Mouse (Mus musculus): ENCODE results near the gene Rabep1. TPM values are rescaled to one million over a fixed set of nuclear protein-coding genes. Genes with fewer than 3 reads are reported as not detected.
"Not testable (repeated sequence)": the region's sequence is repeated elsewhere in the genome, so short reads cannot be mapped to it uniquely, and the experiment has no call there.

The Rabep1 gene
- polyA plus RNA-seq, 1 experiment from 2014 or later: 25.7 TPM

DNA sequence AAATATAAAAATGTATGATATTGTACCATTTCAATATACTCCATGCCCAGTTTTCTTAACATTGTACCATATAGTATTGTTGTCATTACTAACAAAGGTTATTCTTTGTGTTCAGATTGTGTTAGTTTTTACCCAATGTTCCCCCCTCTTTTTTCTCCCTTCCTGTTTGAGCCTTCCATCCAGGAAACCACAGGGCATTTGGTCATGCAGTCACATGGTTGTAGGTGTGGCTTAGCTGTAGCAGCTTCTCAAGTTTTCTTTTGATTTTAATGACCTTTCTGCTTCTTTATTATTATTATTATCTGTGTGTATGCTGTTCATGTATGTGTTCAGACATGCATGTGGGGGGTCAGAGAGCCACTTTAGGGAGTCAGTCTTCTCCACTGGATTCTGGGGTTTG lies 47.0 kb downstream of the Rabep1 start:
- ATAC-seq (replicated peaks; ENCODE audit: low FRiP score) (no peak), DNase-seq (ENCODE audit: low spot score) (no peak)
- peaks cover 2% of the 10 kb centered on the region; the same call in 1 of the 2 replicates for H3K9me3 ChIP-seq (ENCODE audit: control insufficient read depth, low read length)
- H3K36me3 ChIP-seq (ENCODE audit: control insufficient read depth, insufficient read depth, low read length): peaks cover 30% of the 10 kb centered on the region
- H3K4me2 ChIP-seq: no peak overlapping the region
- no peak overlapping the region for H3K4me3 ChIP-seq (ENCODE audit: low read depth, low read length)
- H3K27ac ChIP-seq (ENCODE audit: low read depth, low read length): no peak overlapping the region
- no peak overlapping the region for H3K9ac ChIP-seq (ENCODE audit: low read depth, low read length)
- no peaks in the 10 kb centered on the region for H3K27me3 ChIP-seq (replicated peaks; ENCODE audit: control insufficient read depth, insufficient read depth, low read length)
- no peaks in the 10 kb centered on the region for H3K4me1 ChIP-seq (replicated peaks; ENCODE audit: control insufficient read depth, insufficient read depth, low read length)

GRCm38 (mm10) chr11:70897680-70898079 lies 53.1 kb downstream of the Rabep1 start:
- Histone ChIP-seq H3K9me3 (ENCODE audit: control insufficient read depth, low read length) (peaks cover 2% of the 10 kb centered on the region; the same call in 1 of the 2 replicates), H3K4me1 (replicated peaks; ENCODE audit: control insufficient read depth, insufficient read depth, low read length) (no peaks in the 10 kb centered on the region), H3K36me3 (ENCODE audit: control insufficient read depth, insufficient read depth, low read length) (peaks cover 23% of the 10 kb centered on the region), H3K27ac (ENCODE audit: low read depth, low read length) (no peak overlapping the region), H3K27me3 (replicated peaks; ENCODE audit: control insufficient read depth, insufficient read depth, low read length) (no peaks in the 10 kb centered on the region), H3K4me3 (ENCODE audit: low read depth, low read length) (no peak overlapping the region), H3K9ac (ENCODE audit: low read depth, low read length) (no peak overlapping the region), H3K4me2 (no peak overlapping the region)
- ATAC-seq (replicated peaks; ENCODE audit: low FRiP score): no peak
- DNase-seq (ENCODE audit: low spot score): no peak
- 77% methylated on average over 3 of the region's 3 CpGs for WGBS

GRCm38 (mm10) chr11:70898182-70898581 lies 53.6 kb downstream of the Rabep1 start:
- not testable (repeated sequence) for H3K4me1 ChIP-seq (replicated peaks; ENCODE audit: control insufficient read depth, insufficient read depth, low read length); H3K4me2 ChIP-seq; H3K27me3 ChIP-seq (replicated peaks; ENCODE audit: control insufficient read depth, insufficient read depth, low read length); H3K9ac ChIP-seq (ENCODE audit: low read depth, low read length); H3K4me3 ChIP-seq (ENCODE audit: low read depth, low read length); DNase-seq (ENCODE audit: low spot score); H3K27ac ChIP-seq (ENCODE audit: low read depth, low read length); H3K9me3 ChIP-seq (ENCODE audit: control insufficient read depth, low read length); ATAC-seq (replicated peaks; ENCODE audit: low FRiP score)
- 89% methylated on average over 5 of the region's 5 CpGs for WGBS
- peaks cover 23% of the 10 kb centered on the region for H3K36me3 ChIP-seq (ENCODE audit: control insufficient read depth, insufficient read depth, low read length)

DNA sequence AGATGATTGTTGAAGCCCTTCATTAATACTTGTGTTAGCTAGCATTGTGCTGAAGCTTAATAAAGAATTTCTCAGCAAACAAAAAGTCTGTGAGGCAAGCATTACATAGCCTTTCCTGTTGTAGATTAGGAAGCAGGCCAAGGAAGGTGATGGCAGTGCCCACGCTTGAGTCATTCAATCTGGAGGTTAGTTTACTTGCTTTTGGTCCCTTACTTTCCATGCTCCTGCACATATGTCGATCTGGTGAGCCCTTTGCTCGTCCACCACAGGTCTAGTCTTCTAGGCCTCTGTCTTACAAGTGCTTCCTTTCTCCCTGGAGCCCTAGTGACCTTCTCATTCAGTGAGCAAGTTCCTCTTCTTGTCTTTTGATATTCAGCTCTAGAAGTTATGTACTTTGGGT lies 62.1 kb downstream of the Rabep1 start:
- no peak overlapping the region for H3K4me3 ChIP-seq (ENCODE audit: low read depth, low read length)
- H3K4me2 ChIP-seq: no peak overlapping the region
- DNase-seq (ENCODE audit: low spot score): no peak
- peaks cover 23% of the 10 kb centered on the region for H3K36me3 ChIP-seq (ENCODE audit: control insufficient read depth, insufficient read depth, low read length)
- H3K27ac ChIP-seq (ENCODE audit: low read depth, low read length): no peak overlapping the region
- H3K27me3 ChIP-seq (replicated peaks; ENCODE audit: control insufficient read depth, insufficient read depth, low read length): no peaks in the 10 kb centered on the region
- WGBS: 75% methylated on average over 3 of the region's 3 CpGs
- no peak overlapping the region for H3K9ac ChIP-seq (ENCODE audit: low read depth, low read length)
- no peaks in the 10 kb centered on the region for H3K9me3 ChIP-seq (ENCODE audit: control insufficient read depth, low read length)
- no peak for ATAC-seq (replicated peaks; ENCODE audit: low FRiP score)
- no peaks in the 10 kb centered on the region for H3K4me1 ChIP-seq (replicated peaks; ENCODE audit: control insufficient read depth, insufficient read depth, low read length)

DNA sequence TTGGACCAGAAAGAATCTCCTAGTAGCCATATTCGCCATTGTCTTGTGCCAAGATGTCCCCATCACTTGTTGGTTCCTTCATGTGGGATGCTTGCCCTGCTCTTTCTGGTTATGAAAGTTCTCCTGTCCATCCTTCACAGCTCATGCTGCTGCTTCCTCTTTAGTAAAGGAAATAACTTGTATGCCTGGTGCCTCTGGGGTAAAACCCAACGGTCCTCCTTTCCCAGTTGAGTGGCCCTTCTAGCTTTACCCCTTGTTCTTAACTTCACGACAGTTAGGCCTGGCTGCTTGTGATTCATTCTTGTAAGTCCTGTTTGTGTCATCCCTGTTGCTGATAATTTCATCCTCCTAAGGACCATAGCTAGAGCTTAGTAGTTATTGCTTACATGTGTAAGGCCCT lies 66.7 kb downstream of the Rabep1 start:
- H3K9ac ChIP-seq (ENCODE audit: low read depth, low read length): no peak overlapping the region
- no peaks in the 10 kb centered on the region for H3K27me3 ChIP-seq (replicated peaks; ENCODE audit: control insufficient read depth, insufficient read depth, low read length)
- H3K4me3 ChIP-seq (ENCODE audit: low read depth, low read length): no peak overlapping the region
- no peak for ATAC-seq (replicated peaks; ENCODE audit: low FRiP score)
- no peaks in the 10 kb centered on the region for H3K4me1 ChIP-seq (replicated peaks; ENCODE audit: control insufficient read depth, insufficient read depth, low read length)
- H3K36me3 ChIP-seq (ENCODE audit: control insufficient read depth, insufficient read depth, low read length): peaks cover 24% of the 10 kb centered on the region
- H3K27ac ChIP-seq (ENCODE audit: low read depth, low read length): no peak overlapping the region
- 82% methylated on average over 3 of the region's 3 CpGs for WGBS
- H3K4me2 ChIP-seq: no peak overlapping the region
- DNase-seq (ENCODE audit: low spot score): no peak
- H3K9me3 ChIP-seq (ENCODE audit: control insufficient read depth, low read length): no peaks in the 10 kb centered on the region

DNA sequence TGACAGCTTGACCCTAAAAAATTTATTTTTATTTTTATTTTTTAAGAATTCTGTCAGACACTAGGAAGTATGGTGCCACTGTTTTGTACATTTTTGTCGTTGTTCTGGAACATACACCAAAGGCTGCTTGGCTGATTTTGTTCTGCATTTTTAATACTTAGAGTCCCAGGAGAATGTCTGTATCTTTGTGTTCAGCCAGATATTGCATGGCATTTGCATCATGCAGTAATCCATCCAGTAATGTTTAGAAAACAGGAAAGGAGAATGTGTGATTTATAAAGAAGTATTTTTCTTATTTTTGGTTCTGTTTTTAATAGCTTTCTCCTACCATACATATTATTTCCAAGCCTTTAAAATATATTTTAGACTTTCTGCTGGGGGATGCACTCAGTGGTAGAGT lies 67.3 kb downstream of the Rabep1 start:
- no peaks in the 10 kb centered on the region for H3K9me3 ChIP-seq (ENCODE audit: control insufficient read depth, low read length)
- DNase-seq (ENCODE audit: low spot score): no peak
- no peaks in the 10 kb centered on the region for H3K4me1 ChIP-seq (replicated peaks; ENCODE audit: control insufficient read depth, insufficient read depth, low read length)
- ATAC-seq (replicated peaks; ENCODE audit: low FRiP score): no peak
- no peak overlapping the region for H3K4me3 ChIP-seq (ENCODE audit: low read depth, low read length)
- H3K27ac ChIP-seq (ENCODE audit: low read depth, low read length): no peak overlapping the region
- no peak overlapping the region for H3K9ac ChIP-seq (ENCODE audit: low read depth, low read length)
- WGBS: 83% methylated on average over 1 of the region's 1 CpGs
- no peak overlapping the region for H3K4me2 ChIP-seq
- no peaks in the 10 kb centered on the region for H3K27me3 ChIP-seq (replicated peaks; ENCODE audit: control insufficient read depth, insufficient read depth, low read length)
- H3K36me3 ChIP-seq (ENCODE audit: control insufficient read depth, insufficient read depth, low read length): peaks cover 22% of the 10 kb centered on the region

DNA sequence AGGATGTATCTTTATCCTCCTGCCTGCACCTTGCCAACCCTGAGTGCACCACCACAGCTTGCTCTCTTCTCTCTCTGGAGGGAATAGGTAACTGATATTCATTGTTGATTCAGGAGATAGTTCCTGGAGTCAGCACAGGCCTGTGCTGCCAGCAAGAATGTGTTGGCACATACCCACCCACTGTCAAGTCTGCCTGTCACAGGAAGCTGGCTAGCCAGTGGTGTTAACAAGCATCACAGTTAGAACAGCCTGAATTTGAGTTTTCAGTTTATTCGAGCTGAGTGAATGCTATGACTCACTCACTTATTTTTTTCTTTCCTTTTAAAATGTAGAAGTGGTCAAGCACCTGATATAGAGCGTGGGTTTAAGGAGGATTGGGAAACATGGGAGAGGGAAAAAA lies 73.3 kb downstream of the Rabep1 start:
- no peak overlapping the region for H3K4me3 ChIP-seq (ENCODE audit: low read depth, low read length)
- no peaks in the 10 kb centered on the region for H3K27me3 ChIP-seq (replicated peaks; ENCODE audit: control insufficient read depth, insufficient read depth, low read length)
- 79% methylated on average over 2 of the region's 2 CpGs for WGBS
- no peaks in the 10 kb centered on the region for H3K9me3 ChIP-seq (ENCODE audit: control insufficient read depth, low read length)
- H3K36me3 ChIP-seq (ENCODE audit: control insufficient read depth, insufficient read depth, low read length): peaks cover 10% of the 10 kb centered on the region
- no peaks in the 10 kb centered on the region for H3K4me1 ChIP-seq (replicated peaks; ENCODE audit: control insufficient read depth, insufficient read depth, low read length)
- no peak overlapping the region for H3K9ac ChIP-seq (ENCODE audit: low read depth, low read length)
- no peak overlapping the region for H3K4me2 ChIP-seq
- ATAC-seq (replicated peaks; ENCODE audit: low FRiP score): no peak
- H3K27ac ChIP-seq (ENCODE audit: low read depth, low read length): no peak overlapping the region
- DNase-seq (ENCODE audit: low spot score): no peak

DNA sequence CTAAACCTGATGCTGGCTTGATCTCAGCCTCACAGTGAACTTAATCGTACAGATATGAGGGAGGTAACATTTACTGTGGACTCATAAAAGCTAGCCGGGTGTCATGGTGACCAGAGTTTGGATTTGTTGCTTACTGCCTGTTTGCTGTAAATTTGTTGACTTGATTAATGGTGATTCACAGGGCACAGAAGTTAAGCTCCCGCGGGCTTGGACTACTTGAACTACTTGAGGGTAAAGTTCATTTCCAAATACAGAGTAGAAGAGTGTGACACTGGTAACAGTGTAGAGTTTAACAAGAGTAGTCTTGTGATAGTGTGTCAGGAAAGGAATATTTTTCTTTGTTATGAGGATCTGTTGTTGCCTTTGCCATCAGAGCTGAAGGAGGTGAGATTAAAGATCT lies 74.9 kb downstream of the Rabep1 start:
- WGBS: 87% methylated on average over 4 of the region's 4 CpGs
- H3K9ac ChIP-seq (ENCODE audit: low read depth, low read length): no peak overlapping the region
- H3K36me3 ChIP-seq (ENCODE audit: control insufficient read depth, insufficient read depth, low read length): peaks cover 16% of the 10 kb centered on the region
- no peak for DNase-seq (ENCODE audit: low spot score)
- no peak for ATAC-seq (replicated peaks; ENCODE audit: low FRiP score)
- no peaks in the 10 kb centered on the region for H3K4me1 ChIP-seq (replicated peaks; ENCODE audit: control insufficient read depth, insufficient read depth, low read length)
- H3K27me3 ChIP-seq (replicated peaks; ENCODE audit: control insufficient read depth, insufficient read depth, low read length): no peaks in the 10 kb centered on the region
- no peak overlapping the region for H3K4me3 ChIP-seq (ENCODE audit: low read depth, low read length)
- H3K4me2 ChIP-seq: no peak overlapping the region
- H3K9me3 ChIP-seq (ENCODE audit: control insufficient read depth, low read length): no peaks in the 10 kb centered on the region
- no peak overlapping the region for H3K27ac ChIP-seq (ENCODE audit: low read depth, low read length)

DNA sequence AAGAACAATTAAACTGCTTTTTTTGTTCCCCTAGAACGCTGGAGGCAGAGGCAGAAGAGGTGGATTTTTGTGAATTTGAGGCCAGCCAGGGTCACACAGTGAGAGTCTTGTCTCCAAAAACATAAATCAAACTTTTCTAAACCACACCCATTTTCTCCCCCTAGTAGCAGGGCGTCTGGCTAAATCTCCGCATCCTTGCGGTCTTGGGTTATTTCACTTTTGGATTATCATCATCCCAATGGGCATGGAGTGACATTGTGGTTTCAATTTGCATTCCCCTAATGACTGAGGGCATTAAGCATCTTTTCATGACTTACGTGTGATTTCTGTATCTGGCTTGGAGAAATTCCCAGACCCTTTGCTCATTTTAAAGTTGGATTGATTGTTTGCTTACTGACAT lies 86.9 kb downstream of the Rabep1 start:
- Histone ChIP-seq H3K27me3 (replicated peaks; ENCODE audit: control insufficient read depth, insufficient read depth, low read length) (no peaks in the 10 kb centered on the region), H3K36me3 (ENCODE audit: control insufficient read depth, insufficient read depth, low read length) (peaks cover 15% of the 10 kb centered on the region), H3K9me3 (ENCODE audit: control insufficient read depth, low read length) (no peaks in the 10 kb centered on the region), H3K4me3 (ENCODE audit: low read depth, low read length) (no peak overlapping the region), H3K4me2 (no peak overlapping the region), H3K9ac (ENCODE audit: low read depth, low read length) (no peak overlapping the region), H3K4me1 (replicated peaks; ENCODE audit: control insufficient read depth, insufficient read depth, low read length) (no peaks in the 10 kb centered on the region), H3K27ac (ENCODE audit: low read depth, low read length) (no peak overlapping the region)
- WGBS: 85% methylated on average over 5 of the region's 5 CpGs
- ATAC-seq (replicated peaks; ENCODE audit: low FRiP score) (no peak), DNase-seq (ENCODE audit: low spot score) (no peak)
